Mouse (Mus musculus) neural tube, embryonic 15.5 days (tissue): ENCODE measurements around the gene Auts2. TPM values are rescaled to one million over a fixed set of nuclear protein-coding genes. Genes with fewer than 3 reads are reported as not detected.
A peak's percentile ranks its signal among the peaks of the same experiment; 100 is the strongest.

Experiments used
- ATAC-seq: fragments of 200-750 bp; cut with Nextera tagmentation; 2 replicates; pipeline ENCODE4 v1.8.0; 2017; ENCODE audit warnings: mild to moderate bottlenecking, moderate TSS enrichment, moderate library complexity; ENCODE audit not compliant: low FRiP score
- H3K27ac ChIP-seq: fragments of 300-500 bp; sonication (generic); replicated peaks from 2 replicates; pipeline ENCODE4 v1.5.1; 2015; ENCODE audit warnings: mild to moderate bottlenecking, inconsistent platforms
- H3K27me3 ChIP-seq: fragments of 300-500 bp; sonication (generic); replicated peaks from 2 replicates; pipeline ENCODE4 v1.6.1; 2015; ENCODE audit warnings: inconsistent platforms
- H3K36me3 ChIP-seq: fragments of 300-500 bp; sonication (generic); 2 replicates; pipeline ENCODE4 v1.6.1; 2015; ENCODE audit warnings: inconsistent platforms
- H3K4me1 ChIP-seq: fragments of 300-500 bp; sonication (generic); 2 replicates; pipeline ENCODE4 v1.6.1; 2015; ENCODE audit warnings: inconsistent platforms
- H3K4me2 ChIP-seq: fragments of 300-500 bp; sonication (generic); 2 replicates; pipeline ENCODE4 v1.6.1; 2015; ENCODE audit warnings: inconsistent platforms, mild to moderate bottlenecking, moderate library complexity
- H3K4me3 ChIP-seq: fragments of 300-500 bp; sonication (generic); replicated peaks from 2 replicates; pipeline ENCODE4 v1.5.1; 2015; ENCODE audit warnings: mild to moderate bottlenecking, inconsistent platforms
- H3K9ac ChIP-seq: fragments of 300-500 bp; sonication (generic); replicated peaks from 2 replicates; pipeline ENCODE4 v1.6.1; 2015; ENCODE audit warnings: mild to moderate bottlenecking, inconsistent platforms
- H3K9me3 ChIP-seq: fragments of 300-500 bp; sonication (generic); replicated peaks from 2 replicates; pipeline ENCODE4 v1.6.1; 2016; ENCODE audit warnings: inconsistent platforms
- WGBS: fragments of 180-500 bp; shearing (Covaris S2); methylation state at CpG from one replicate; pipeline ENCODE4 v1.1.7; 2015; ENCODE audit warnings: mixed read lengths; 5-methylcytosine and 5-hydroxymethylcytosine counted together
- polyA plus RNA-seq: library from polyadenylated mRNA; unstranded; fragments of >200 nt; fragmentation: Nextera tagmentation; extraction: Ambion mirVana; gene quantifications from 2 replicates; pipeline ENCODE4 v1.2.1, GENCODE M21; 2015

Gene Auts2
- polyA plus RNA-seq, 1 experiment from 2014 or later = 52.5 TPM

- Histone ChIP-seq H3K9ac (no peak overlapping the region), H3K27ac (peak overlapping the region; percentile 58; the same call in 1 of the 2 replicates), H3K36me3 (peaks cover 4% of the 10 kb centered on the region; the same call in 1 of the 2 replicates), H3K4me3 (no peak overlapping the region), H3K4me2 (no peak overlapping the region), H3K9me3 (peaks cover 3% of the 10 kb centered on the region; the same call in 1 of the 2 replicates), H3K27me3 (no peaks in the 10 kb centered on the region), H3K4me1 (peaks cover 23% of the 10 kb centered on the region)
- WGBS = 11% methylated on average over 12 of the region's 12 CpGs
- peak; percentile 31; the same call in 1 of the 2 replicates for ATAC-seq
These were observed 862.9 kb downstream of the Auts2 start for GRCm38 (mm10) chr5:131680127-131680845.

GRCm38 (mm10) chr5:131679523-131679922 is 863.6 kb downstream of the Auts2 start:
- no peak overlapping the region for H3K4me2 ChIP-seq
- H3K36me3 ChIP-seq = peaks cover 4% of the 10 kb centered on the region; the same call in 1 of the 2 replicates
- H3K9me3 ChIP-seq = peaks cover 3% of the 10 kb centered on the region; the same call in 1 of the 2 replicates
- ATAC-seq = no peak
- peaks cover 23% of the 10 kb centered on the region for H3K4me1 ChIP-seq
- 100% methylated on average over 1 of the region's 1 CpGs for WGBS
- H3K9ac ChIP-seq = no peak overlapping the region
- no peak overlapping the region for H3K27ac ChIP-seq
- no peak overlapping the region for H3K4me3 ChIP-seq
- H3K27me3 ChIP-seq = no peaks in the 10 kb centered on the region

GRCm38 (mm10) chr5:131677518-131677917 is 865.6 kb downstream of the Auts2 start:
- H3K9ac ChIP-seq = no peak overlapping the region
- ATAC-seq = peak; percentile 31; the same call in 1 of the 2 replicates
- H3K27ac ChIP-seq = no peak overlapping the region
- 47% methylated on average over 5 of the region's 5 CpGs for WGBS
- no peaks in the 10 kb centered on the region for H3K9me3 ChIP-seq
- no peak overlapping the region for H3K4me2 ChIP-seq
- H3K27me3 ChIP-seq = no peaks in the 10 kb centered on the region
- no peaks in the 10 kb centered on the region for H3K36me3 ChIP-seq
- no peak overlapping the region for H3K4me3 ChIP-seq
- H3K4me1 ChIP-seq = peaks cover 26% of the 10 kb centered on the region

- Histone ChIP-seq H3K4me3 (no peak overlapping the region), H3K9ac (no peak overlapping the region), H3K36me3 (no peaks in the 10 kb centered on the region), H3K4me2 (no peak overlapping the region), H3K27ac (no peak overlapping the region), H3K4me1 (peaks cover 2% of the 10 kb centered on the region; the same call in 1 of the 2 replicates), H3K9me3 (no peaks in the 10 kb centered on the region), H3K27me3 (no peaks in the 10 kb centered on the region; the same call in 1 of the 2 replicates)
- no peak for ATAC-seq
- WGBS = 87% methylated on average over 4 of the region's 4 CpGs
These were observed 869.4 kb downstream of the Auts2 start for GRCm38 (mm10) chr5:131673696-131674095.

- H3K4me1 ChIP-seq = peaks cover 9% of the 10 kb centered on the region
- no peak overlapping the region for H3K27ac ChIP-seq
- H3K27me3 ChIP-seq = no peaks in the 10 kb centered on the region
- no peak overlapping the region for H3K4me3 ChIP-seq
- no peak for ATAC-seq
- H3K36me3 ChIP-seq = no peaks in the 10 kb centered on the region
- WGBS = 40% methylated on average over 8 of the region's 8 CpGs
- no peak overlapping the region for H3K9ac ChIP-seq
- no peak overlapping the region for H3K4me2 ChIP-seq
- H3K9me3 ChIP-seq = no peaks in the 10 kb centered on the region
These were observed 878.1 kb downstream of the Auts2 start for GRCm38 (mm10) chr5:131665068-131665467.

- no peak overlapping the region for H3K4me2 ChIP-seq
- no peaks in the 10 kb centered on the region for H3K9me3 ChIP-seq
- 65% methylated on average over 7 of the region's 7 CpGs for WGBS
- no peak for ATAC-seq
- peaks cover 9% of the 10 kb centered on the region for H3K4me1 ChIP-seq
- H3K27ac ChIP-seq = no peak overlapping the region
- no peak overlapping the region for H3K4me3 ChIP-seq
- no peaks in the 10 kb centered on the region for H3K27me3 ChIP-seq
- H3K9ac ChIP-seq = no peak overlapping the region
- no peaks in the 10 kb centered on the region for H3K36me3 ChIP-seq
These were observed 878.5 kb downstream of the Auts2 start for GRCm38 (mm10) chr5:131664657-131665056.

- Histone ChIP-seq H3K4me3 (no peak overlapping the region), H3K27me3 (no peaks in the 10 kb centered on the region), H3K36me3 (no peaks in the 10 kb centered on the region), H3K4me1 (peaks cover 19% of the 10 kb centered on the region), H3K9ac (no peak overlapping the region), H3K27ac (no peak overlapping the region), H3K9me3 (no peaks in the 10 kb centered on the region), H3K4me2 (no peak overlapping the region)
- WGBS = 80% methylated on average over 2 of the region's 2 CpGs
- ATAC-seq = no peak
These were observed 880.5 kb downstream of the Auts2 start for GRCm38 (mm10) chr5:131662657-131663056.

- Histone ChIP-seq H3K9me3 (no peaks in the 10 kb centered on the region), H3K4me1 (peaks cover 12% of the 10 kb centered on the region), H3K27ac (peak overlapping the region; percentile 67; the same call in 1 of the 2 replicates), H3K36me3 (no peaks in the 10 kb centered on the region), H3K4me2 (no peak overlapping the region), H3K4me3 (no peak overlapping the region), H3K9ac (no peak overlapping the region), H3K27me3 (no peaks in the 10 kb centered on the region)
- 30% methylated on average over 19 of the region's 19 CpGs for WGBS
- ATAC-seq = peak; percentile 76
These were observed 884.2 kb downstream of the Auts2 start for GRCm38 (mm10) chr5:131658822-131659515.

- H3K27me3 ChIP-seq = no peaks in the 10 kb centered on the region; the same call in 1 of the 2 replicates
- ATAC-seq = no peak
- H3K9ac ChIP-seq = no peak overlapping the region
- peaks cover 18% of the 10 kb centered on the region for H3K4me1 ChIP-seq
- 70% methylated on average over 7 of the region's 7 CpGs for WGBS
- no peak overlapping the region for H3K4me3 ChIP-seq
- H3K4me2 ChIP-seq = no peak overlapping the region
- H3K36me3 ChIP-seq = no peaks in the 10 kb centered on the region
- no peaks in the 10 kb centered on the region for H3K9me3 ChIP-seq
- H3K27ac ChIP-seq = no peak overlapping the region
These were observed 888.9 kb downstream of the Auts2 start for GRCm38 (mm10) chr5:131654206-131654605.

- H3K9me3 ChIP-seq = no peaks in the 10 kb centered on the region
- no peak overlapping the region; the same call in 1 of the 2 replicates for H3K27ac ChIP-seq
- WGBS = 23% methylated on average over 11 of the region's 11 CpGs
- no peak overlapping the region for H3K4me3 ChIP-seq
- no peaks in the 10 kb centered on the region for H3K36me3 ChIP-seq
- peaks cover 34% of the 10 kb centered on the region for H3K4me1 ChIP-seq
- H3K4me2 ChIP-seq = no peak overlapping the region
- H3K9ac ChIP-seq = no peak overlapping the region
- H3K27me3 ChIP-seq = no peaks in the 10 kb centered on the region; the same call in 1 of the 2 replicates
- ATAC-seq = no peak
These were observed 892.7 kb downstream of the Auts2 start for GRCm38 (mm10) chr5:131650381-131650891.

- 19% methylated on average over 4 of the region's 4 CpGs for WGBS
- H3K4me1 ChIP-seq = peaks cover 48% of the 10 kb centered on the region
- H3K36me3 ChIP-seq = no peaks in the 10 kb centered on the region
- H3K27ac ChIP-seq = no peak overlapping the region
- H3K9ac ChIP-seq = no peak overlapping the region
- H3K27me3 ChIP-seq = no peaks in the 10 kb centered on the region; the same call in 1 of the 2 replicates
- no peak overlapping the region for H3K4me3 ChIP-seq
- no peak for ATAC-seq
- H3K4me2 ChIP-seq = no peak overlapping the region
- no peaks in the 10 kb centered on the region for H3K9me3 ChIP-seq
These were observed 895.4 kb downstream of the Auts2 start for GRCm38 (mm10) chr5:131647683-131648119.
